Mouse (Mus musculus) CH12.LX (cell line): ENCODE measurements around the gene Ap3d1. TPM values are rescaled to one million over a fixed set of nuclear protein-coding genes. Genes with fewer than 3 reads are reported as not detected.
A peak's percentile ranks its signal among the peaks of the same experiment; 100 is the strongest.

Experiments used
- DNase-seq: peaks from one replicate; pipeline ENCODE4 v3.0.0-alpha.2; 2013; ENCODE audit errors: extremely low read depth
- H3K27ac ChIP-seq: 2 replicates; pipeline ENCODE4 v1.5.1; 2012; ENCODE audit warnings: low read depth, mild to moderate bottlenecking, control low read depth, moderate library complexity; ENCODE audit not compliant: insufficient read depth
- H3K27me3 ChIP-seq: replicated peaks from 2 replicates; pipeline ENCODE3; 2012; ENCODE audit warnings: inconsistent platforms
- H3K36me3 ChIP-seq, 2 experiments: replicated peaks in 1 of 2; 2 replicates each; pipeline versions ENCODE3 to v1.6.1; 2012; ENCODE audit warnings: inconsistent platforms in 1 of 2, low read length in 1 of 2, mild to moderate bottlenecking in 1 of 2, mixed read lengths in 1 of 2, moderate library complexity in 1 of 2; ENCODE audit not compliant: control insufficient read depth in 1 of 2, insufficient read depth in 1 of 2
- H3K4me1 ChIP-seq, 2 experiments: 2 replicates each; pipeline ENCODE4 v1.6.1; 2012; ENCODE audit warnings: inconsistent platforms in 1 of 2, moderate library complexity in 1 of 2; ENCODE audit not compliant: insufficient read depth in 2 of 2, control insufficient read depth in 1 of 2
- H3K4me2 ChIP-seq: 2 replicates; pipeline ENCODE4 v1.6.1; 2012; ENCODE audit warnings: low read depth, mild to moderate bottlenecking, control low read depth; ENCODE audit not compliant: poor library complexity, insufficient read depth, severe bottlenecking
- H3K4me3 ChIP-seq, 3 experiments: fragments of 150-350 bp in 1 of 3; sonication (generic) in 1 of 3; replicated peaks in 1 of 3; 2 replicates each; pipeline versions ENCODE3 to v1.5.1; 2011 to 2012; ENCODE audit warnings: low read depth in 2 of 3, low read length in 2 of 3, mild to moderate bottlenecking in 2 of 3, moderate library complexity in 2 of 3, control low read depth in 1 of 3, improper control_type of control experiment in 1 of 3, inconsistent platforms in 1 of 3, mixed read lengths in 1 of 3; ENCODE audit not compliant: poor library complexity in 1 of 3
- H3K79me2 ChIP-seq: replicated peaks from 2 replicates; pipeline ENCODE4 v1.6.1; 2012; ENCODE audit warnings: mild to moderate bottlenecking, moderate library complexity; ENCODE audit not compliant: control insufficient read depth, poor library complexity, insufficient read depth, severe bottlenecking; ENCODE audit errors: extremely low read depth
- H3K9ac ChIP-seq: 2 replicates; pipeline ENCODE4 v1.6.1; 2012; ENCODE audit warnings: low read depth, mild to moderate bottlenecking, control low read depth, moderate library complexity; ENCODE audit not compliant: insufficient read depth
- H3K9me3 ChIP-seq: replicated peaks from 2 replicates; pipeline ENCODE3; 2012; ENCODE audit warnings: low read length, inconsistent platforms, mixed read lengths
- CHD2 ChIP-seq: IDR thresholded peaks from 2 replicates; pipeline ENCODE4 v1.6.1; 2011; ENCODE audit warnings: low read length, improper control_type of control experiment
- CTCF ChIP-seq, 2 experiments: IDR thresholded peaks in 1 of 2; conservative IDR thresholded peaks in 1 of 2; 2 replicates each; pipeline ENCODE4 v1.5.1; 2011 to 2012; ENCODE audit warnings: low read depth in 2 of 2, low read length in 2 of 2, improper control_type of control experiment in 1 of 2, inconsistent platforms in 1 of 2, mild to moderate bottlenecking in 1 of 2, moderate library complexity in 1 of 2
- MEF2A ChIP-seq: IDR thresholded peaks from 2 replicates; pipeline ENCODE4 v1.6.1; 2014; ENCODE audit warnings: low read depth, mild to moderate bottlenecking, inconsistent platforms, low read length, improper control_type of control experiment, borderline replicate concordance
- MXI1 ChIP-seq: IDR thresholded peaks from 2 replicates; pipeline ENCODE4 v1.6.1; 2011; ENCODE audit warnings: mild to moderate bottlenecking, low read depth, low read length, improper control_type of control experiment
- MYC ChIP-seq: IDR thresholded peaks from 2 replicates; pipeline ENCODE4 v1.6.1; 2011; ENCODE audit warnings: low read depth, mild to moderate bottlenecking, improper control_type of control experiment, low read length
- RAD21 ChIP-seq: IDR thresholded peaks from 2 replicates; pipeline ENCODE4 v1.6.1; 2011; ENCODE audit warnings: low read depth, mild to moderate bottlenecking, low read length, improper control_type of control experiment, moderate library complexity
- SMC3 ChIP-seq: IDR thresholded peaks from 2 replicates; pipeline ENCODE4 v1.6.1; 2011; ENCODE audit warnings: low read depth, low read length, improper control_type of control experiment
- dilution Hi-C: fragments of 300-500 bp; cut with MboI; formaldehyde crosslinking; loops from 2 replicates; pipeline ENCODE4 v1.14.3; 2020; ENCODE audit warnings: low sequenced_read_pairs; ENCODE audit not compliant: extremely low pct_unique_long_range_greater_than_20kb, extremely low pct_ligation_motif_present
- in situ Hi-C: fragments of 300-500 bp; cut with MboI; formaldehyde crosslinking; loops from 3 replicates; pipeline ENCODE4 v1.14.3; 2019; ENCODE audit warnings: low sequenced_read_pairs, low pct_ligation_motif_present, low pct_unique_long_range_greater_than_20kb, mixed read lengths
- polyA plus RNA-seq: library from polyadenylated mRNA; unstranded; fragments of >175 nt; gene quantifications from 2 replicates; pipeline ENCODE4 v1.2.1, GENCODE M21; 2012; ENCODE audit warnings: low read depth; ENCODE audit not compliant: insufficient read length
- total RNA-seq, 2 experiments: library from RNA; depleted of rRNA; stranded (reverse); fragments of 300-350 nt in 1 of 2; fragments of >200 nt in 1 of 2; gene quantifications; 2 replicates each; pipeline ENCODE4 v1.2.3; 2012 to 2014

Ap3d1 gene
- total and polyA plus RNA-seq, 3 experiments = 28.4 to 57.0 (median 49.4) TPM

DNA sequence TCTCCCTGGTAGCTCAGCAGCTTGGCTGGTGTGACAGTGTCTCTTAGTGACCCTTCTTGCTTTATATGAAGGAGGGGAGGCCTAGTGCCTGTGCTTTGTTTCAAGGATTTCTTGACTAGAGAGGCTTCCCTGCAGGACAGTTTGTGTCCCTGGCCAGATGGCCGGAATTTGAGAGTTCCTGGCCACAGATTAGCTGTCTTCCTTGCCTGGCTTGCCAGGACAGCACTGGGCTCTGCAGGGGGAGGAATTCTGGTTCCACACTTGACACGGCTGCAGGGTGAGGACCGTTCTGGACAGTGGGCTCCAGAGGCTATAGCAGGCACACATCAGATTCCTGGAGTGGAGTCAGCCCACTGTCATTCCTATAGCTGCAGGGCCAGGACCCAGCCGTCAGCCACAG, 33.7 kb upstream of the Ap3d1 start:
- no peak for DNase-seq
- Histone ChIP-seq H3K4me1 (peaks cover 4 to 10% of the 10 kb centered on the region in 2 experiments; a peak in 2 of 4 replicates), H3K9ac (no peak overlapping the region), H3K4me3 (no peak overlapping the region), H3K27ac (no peak overlapping the region), H3K27me3 (no peaks in the 10 kb centered on the region), H3K9me3 (no peaks in the 10 kb centered on the region), H3K79me2 (no peaks in the 10 kb centered on the region), H3K4me2 (no peak overlapping the region), H3K36me3 (peaks cover 89 to 100% of the 10 kb centered on the region in 2 experiments)
- dilution Hi-C loops = no loop called here
- TF ChIP-seq SMC3 (no peak), MXI1 (no peak)
- in situ Hi-C loops = no loop called here

DNA sequence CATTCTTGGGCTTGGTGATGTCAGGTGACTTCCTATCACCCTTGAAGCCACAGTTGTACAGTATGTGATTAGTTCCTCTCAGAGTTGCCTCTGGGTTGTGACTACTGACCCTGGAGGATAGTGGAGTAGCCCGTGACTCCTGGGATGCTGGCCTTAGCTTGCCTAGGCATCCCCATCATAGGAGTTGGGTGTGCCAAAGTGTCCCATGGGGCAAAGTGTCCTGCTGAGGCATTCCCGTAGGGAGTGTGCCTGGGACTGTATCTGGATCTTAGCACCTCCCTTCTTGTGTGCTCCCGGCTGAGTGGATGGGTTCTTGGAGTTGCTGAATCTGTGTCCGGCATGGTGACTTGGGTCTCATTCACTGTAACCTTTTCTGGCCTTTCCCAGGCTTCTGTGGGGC, 32.9 kb upstream of the Ap3d1 start:
- Histone ChIP-seq H3K9me3 (no peaks in the 10 kb centered on the region), H3K79me2 (no peaks in the 10 kb centered on the region), H3K4me1 (peaks cover 4 to 10% of the 10 kb centered on the region in 2 experiments; a peak in 2 of 4 replicates), H3K36me3 (peaks cover 93 to 100% of the 10 kb centered on the region in 2 experiments), H3K27ac (no peak overlapping the region), H3K27me3 (no peaks in the 10 kb centered on the region), H3K4me2 (no peak overlapping the region), H3K9ac (no peak overlapping the region), H3K4me3 (no peak overlapping the region)
- dilution Hi-C loops (no loop called here), in situ Hi-C loops (no loop called here)
- DNase-seq = no peak
- TF ChIP-seq MYC = no peak
- TF ChIP-seq CTCF (conservative IDR thresholded peaks at IDR 0.05 in 1 of 2, IDR thresholded peaks at IDR 0.05 in 1 of 2; ENCODE audit: low read depth in 2 of 2, low read length in 2 of 2) = peak in 1 of 2 experiments; percentile 3; a peak in 1 of 4 replicates

DNA sequence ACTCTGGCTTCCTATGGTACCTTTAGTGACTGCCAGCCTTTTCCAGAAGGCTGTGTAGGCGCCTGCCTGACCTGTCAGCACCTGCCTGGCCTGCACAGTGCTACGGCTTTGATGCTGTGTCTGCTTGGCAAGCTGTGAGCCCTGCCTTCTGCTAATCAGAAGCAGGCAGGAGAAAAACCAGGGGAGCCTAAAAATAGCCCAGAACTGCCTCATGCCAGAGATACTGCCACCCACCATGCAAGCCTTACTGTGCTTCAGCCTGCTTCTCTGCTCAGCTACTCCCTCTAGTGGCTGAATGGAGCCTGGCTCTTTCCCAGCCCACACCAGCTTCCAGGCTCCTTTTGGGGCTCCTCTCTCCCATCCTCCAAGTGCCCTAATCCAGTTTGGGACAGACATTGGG, 32.5 kb upstream of the Ap3d1 start:
- H3K79me2 ChIP-seq = no peaks in the 10 kb centered on the region
- peaks cover 4 to 10% of the 10 kb centered on the region in 2 experiments; a peak in 2 of 4 replicates for H3K4me1 ChIP-seq
- H3K9me3 ChIP-seq = no peaks in the 10 kb centered on the region
- H3K4me3 ChIP-seq = no peak overlapping the region
- dilution Hi-C loops (no loop called here), in situ Hi-C loops (no loop called here)
- H3K4me2 ChIP-seq = no peak overlapping the region
- peaks cover 96 to 100% of the 10 kb centered on the region in 2 experiments for H3K36me3 ChIP-seq
- H3K27ac ChIP-seq = no peak overlapping the region
- DNase-seq = peak; percentile 67
- no peaks in the 10 kb centered on the region for H3K27me3 ChIP-seq
- TF ChIP-seq SMC3 (peak; percentile 78), CHD2 (no peak), RAD21 (peak; percentile 50), CTCF (conservative IDR thresholded peaks at IDR 0.05 in 1 of 2, IDR thresholded peaks at IDR 0.05 in 1 of 2; ENCODE audit: low read depth in 2 of 2, low read length in 2 of 2) (peak; percentile 81 to 94), MEF2A (peak; percentile 71; the same call in 1 of the 2 replicates), MYC (no peak)
- H3K9ac ChIP-seq = no peak overlapping the region
